Mouse (Mus musculus): ENCODE measurements at regions not wholly inside any gene's neighbourhood (a gene's known extent, or its start where the extent isn't known, plus 50 kb on each side); places are given as distances from the start of the nearest gene placed in this dataset.
A peak's percentile ranks its signal among the peaks of the same experiment; 100 is the strongest.

DNA sequence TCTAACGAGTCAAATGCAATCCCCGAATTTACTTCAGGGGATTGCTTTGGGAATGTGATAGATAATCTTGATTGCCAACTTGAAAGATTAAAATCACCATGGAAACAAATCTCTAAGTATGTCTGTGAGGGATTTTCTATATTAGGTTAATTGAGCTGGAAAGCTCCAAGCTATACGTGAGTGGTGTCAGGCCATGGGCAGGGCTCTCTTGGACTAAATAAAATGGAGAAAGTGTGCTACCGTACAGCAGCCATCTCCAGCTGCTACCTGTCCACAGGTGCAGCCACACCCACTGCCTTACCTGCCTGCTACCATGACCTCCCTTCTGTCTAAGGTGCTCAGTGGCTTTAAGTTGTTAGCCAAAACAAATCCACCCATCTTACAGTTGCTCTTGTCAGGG lies 345.0 kb upstream of the Sphkap start:
- H3K27me3 ChIP-seq (ENCODE audit: insufficient read depth, low read length): no peaks in the 10 kb centered on the region
- no peak overlapping the region for H3K27ac ChIP-seq (ENCODE audit: low read depth)
- H3K36me3 ChIP-seq (ENCODE audit: insufficient read depth): no peaks in the 10 kb centered on the region
- 71% methylated on average over 4 of the region's 4 CpGs for WGBS
- no peak for ATAC-seq (ENCODE audit: insufficient read depth)
- H3K9me3 ChIP-seq (ENCODE audit: low read depth, low read length): no peaks in the 10 kb centered on the region
- H3K4me2 ChIP-seq: no peak overlapping the region
- no peaks in the 10 kb centered on the region for H3K4me1 ChIP-seq (ENCODE audit: insufficient read depth)
- no peak overlapping the region for H3K9ac ChIP-seq
- no peak for TF ChIP-seq CTCF (IDR thresholded peaks at IDR 0.05; ENCODE audit: low read depth)
- no peak overlapping the region for H3K4me3 ChIP-seq (ENCODE audit: low read depth, low read length)
- no peak for DNase-seq

DNA sequence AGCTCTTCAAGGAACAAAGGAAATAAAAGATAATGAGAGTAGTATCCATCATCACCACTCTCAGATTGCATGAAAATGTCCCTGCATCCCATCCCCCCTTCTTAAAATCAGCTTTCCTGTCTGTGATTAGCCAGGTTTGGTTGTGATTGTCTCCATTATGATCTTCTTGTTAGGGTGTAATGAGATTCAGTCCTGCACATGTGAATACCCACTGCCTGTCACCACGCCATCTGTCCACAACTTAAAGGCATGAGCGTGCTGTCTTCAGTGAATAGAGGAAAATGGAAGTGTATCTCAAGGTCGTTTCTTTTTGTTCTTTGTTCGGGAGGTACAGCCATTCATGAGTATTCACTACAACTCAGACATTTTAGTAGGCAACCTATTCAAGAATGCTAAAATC lies 341.0 kb upstream of the Sphkap start:
- no peak for TF ChIP-seq CTCF (IDR thresholded peaks at IDR 0.05; ENCODE audit: low read depth)
- Histone ChIP-seq H3K4me1 (ENCODE audit: insufficient read depth) (no peaks in the 10 kb centered on the region), H3K27me3 (ENCODE audit: insufficient read depth, low read length) (no peaks in the 10 kb centered on the region), H3K36me3 (ENCODE audit: insufficient read depth) (no peaks in the 10 kb centered on the region), H3K4me3 (ENCODE audit: low read depth, low read length) (no peak overlapping the region), H3K9me3 (ENCODE audit: low read depth, low read length) (no peaks in the 10 kb centered on the region), H3K27ac (ENCODE audit: low read depth) (no peak overlapping the region), H3K9ac (no peak overlapping the region), H3K4me2 (no peak overlapping the region)
- no peak for DNase-seq
- ATAC-seq (ENCODE audit: insufficient read depth): no peak
- 79% methylated on average over 4 of the region's 4 CpGs for WGBS

DNA sequence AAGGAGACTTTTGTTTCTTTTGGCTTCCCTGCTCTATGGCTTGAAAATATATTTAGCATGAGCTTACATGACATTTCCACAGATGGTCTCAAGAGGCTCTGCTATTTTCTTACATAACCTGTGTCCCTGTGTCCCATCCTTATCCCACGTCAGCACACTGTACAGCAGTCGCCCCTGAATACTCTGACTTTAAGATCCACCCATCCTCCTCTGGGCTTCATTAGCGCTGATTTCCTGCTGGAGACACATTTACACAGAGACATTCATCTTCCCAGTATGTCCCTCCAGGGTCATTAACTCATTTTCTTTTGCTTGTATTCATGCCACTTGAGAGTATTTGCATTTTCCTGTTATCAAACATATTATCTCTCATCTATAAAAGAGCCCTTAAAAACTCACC lies 340.1 kb upstream of the Sphkap start:
- no peak overlapping the region for H3K27ac ChIP-seq (ENCODE audit: low read depth)
- WGBS: 56% methylated on average over 3 of the region's 3 CpGs
- H3K9ac ChIP-seq: no peak overlapping the region
- H3K4me1 ChIP-seq (ENCODE audit: insufficient read depth): no peaks in the 10 kb centered on the region
- H3K9me3 ChIP-seq (ENCODE audit: low read depth, low read length): no peaks in the 10 kb centered on the region
- no peak for ATAC-seq (ENCODE audit: insufficient read depth)
- H3K27me3 ChIP-seq (ENCODE audit: insufficient read depth, low read length): no peaks in the 10 kb centered on the region
- H3K4me2 ChIP-seq: no peak overlapping the region
- no peaks in the 10 kb centered on the region for H3K36me3 ChIP-seq (ENCODE audit: insufficient read depth)
- H3K4me3 ChIP-seq (ENCODE audit: low read depth, low read length): no peak overlapping the region
- no peak for TF ChIP-seq CTCF (IDR thresholded peaks at IDR 0.05; ENCODE audit: low read depth)
- DNase-seq: no peak

DNA sequence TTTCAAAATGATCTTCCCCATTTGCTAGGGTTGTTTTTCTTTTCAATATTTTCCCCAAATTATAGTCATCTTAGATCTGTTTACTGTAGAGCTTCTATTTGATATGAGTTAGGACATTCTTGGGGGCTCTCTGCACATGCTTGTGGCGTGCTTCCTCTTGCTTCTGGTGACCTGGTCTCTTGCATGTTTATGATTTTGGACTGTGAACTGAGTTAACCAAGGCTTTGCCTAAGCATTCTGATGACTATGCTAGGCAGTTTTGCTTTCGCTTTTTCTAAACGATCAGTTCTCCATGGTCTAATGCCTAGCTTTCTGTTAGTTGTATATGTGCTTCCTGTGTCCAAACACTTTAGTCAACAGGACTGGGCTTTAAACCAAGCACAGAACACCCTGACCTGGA lies 339.4 kb upstream of the Sphkap start:
- no peaks in the 10 kb centered on the region for H3K36me3 ChIP-seq (ENCODE audit: insufficient read depth)
- TF ChIP-seq CTCF (IDR thresholded peaks at IDR 0.05; ENCODE audit: low read depth): no peak
- no peaks in the 10 kb centered on the region for H3K27me3 ChIP-seq (ENCODE audit: insufficient read depth, low read length)
- no peaks in the 10 kb centered on the region for H3K9me3 ChIP-seq (ENCODE audit: low read depth, low read length)
- H3K27ac ChIP-seq (ENCODE audit: low read depth): no peak overlapping the region
- no peak overlapping the region for H3K4me2 ChIP-seq
- ATAC-seq (ENCODE audit: insufficient read depth): no peak
- H3K9ac ChIP-seq: no peak overlapping the region
- no peaks in the 10 kb centered on the region for H3K4me1 ChIP-seq (ENCODE audit: insufficient read depth)
- WGBS: 74% methylated on average over 3 of the region's 3 CpGs
- no peak for DNase-seq
- H3K4me3 ChIP-seq (ENCODE audit: low read depth, low read length): no peak overlapping the region

DNA sequence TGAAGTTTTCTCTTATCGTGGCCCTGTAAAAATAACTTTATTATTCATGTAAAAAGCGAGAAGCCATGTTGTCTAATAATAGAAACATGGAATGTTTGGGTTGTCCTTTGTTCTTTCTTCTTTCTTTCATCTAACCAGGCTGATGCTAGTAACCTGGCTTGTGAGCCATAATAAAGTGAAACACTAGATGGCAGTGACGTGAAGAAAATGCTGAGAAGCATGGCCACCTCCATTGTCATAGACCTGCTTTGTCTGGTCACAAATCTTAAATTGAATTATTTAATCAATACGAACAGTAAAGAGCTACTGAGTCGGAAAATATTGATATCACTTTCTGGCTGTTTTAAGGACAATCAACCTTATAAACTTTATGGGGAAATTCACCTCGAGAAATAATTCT lies 338.0 kb upstream of the Sphkap start:
- H3K9me3 ChIP-seq (ENCODE audit: low read depth, low read length): no peaks in the 10 kb centered on the region
- DNase-seq (peak; percentile 83), ATAC-seq (ENCODE audit: insufficient read depth) (peak; percentile 35; the same call in 1 of the 2 replicates)
- H3K4me1 ChIP-seq (ENCODE audit: insufficient read depth): no peaks in the 10 kb centered on the region
- H3K9ac ChIP-seq: no peak overlapping the region
- H3K27ac ChIP-seq (ENCODE audit: low read depth): no peak overlapping the region
- no peaks in the 10 kb centered on the region for H3K27me3 ChIP-seq (ENCODE audit: insufficient read depth, low read length)
- H3K4me3 ChIP-seq (ENCODE audit: low read depth, low read length): no peak overlapping the region
- TF ChIP-seq CTCF (IDR thresholded peaks at IDR 0.05; ENCODE audit: low read depth): peak; percentile 74
- WGBS: 26% methylated on average over 6 of the region's 6 CpGs
- no peak overlapping the region for H3K4me2 ChIP-seq
- H3K36me3 ChIP-seq (ENCODE audit: insufficient read depth): no peaks in the 10 kb centered on the region

DNA sequence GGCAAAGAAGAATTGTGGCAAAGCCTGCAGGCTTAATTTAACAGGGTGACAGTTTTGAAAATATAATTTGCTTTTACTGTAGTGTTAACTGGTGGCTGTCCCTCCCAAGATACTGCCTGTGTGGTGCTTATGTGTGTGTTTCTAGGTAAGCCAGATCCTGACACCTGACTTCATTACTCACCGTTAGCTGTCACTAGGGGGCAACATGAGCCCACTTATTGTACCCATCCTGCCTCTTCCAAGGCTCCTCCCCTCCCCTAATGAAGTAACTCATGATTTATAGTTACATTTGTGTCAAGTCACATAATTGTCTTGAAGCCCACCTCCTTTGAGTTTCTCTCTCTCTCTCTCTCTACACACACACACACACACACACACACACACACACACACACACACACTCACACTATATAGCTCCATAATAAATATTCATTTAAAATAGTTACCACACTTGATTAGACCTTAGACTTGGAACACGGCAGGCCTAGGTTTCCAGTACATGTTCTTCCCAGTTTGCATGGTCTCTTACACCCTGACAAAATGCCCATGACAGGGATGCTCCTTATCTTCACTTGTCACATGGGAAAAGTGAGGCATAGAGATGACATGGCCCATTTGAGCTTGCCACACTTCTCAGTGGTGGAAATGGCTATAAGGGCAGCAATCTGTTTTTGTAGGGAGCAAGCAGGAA lies 328.6 kb upstream of the Sphkap start:
- no peaks in the 10 kb centered on the region for H3K9me3 ChIP-seq (ENCODE audit: low read depth, low read length)
- DNase-seq (peak; percentile 47), ATAC-seq (ENCODE audit: insufficient read depth) (0 out of 2 replicates have a peak, but pooled peaks have one; percentile 17)
- WGBS: 35% methylated on average over 2 of the region's 2 CpGs
- no peak overlapping the region for H3K4me2 ChIP-seq
- no peak overlapping the region for H3K27ac ChIP-seq (ENCODE audit: low read depth)
- no peak overlapping the region for H3K9ac ChIP-seq
- TF ChIP-seq CTCF (IDR thresholded peaks at IDR 0.05; ENCODE audit: low read depth): peak; percentile 38
- no peaks in the 10 kb centered on the region for H3K4me1 ChIP-seq (ENCODE audit: insufficient read depth)
- no peaks in the 10 kb centered on the region for H3K36me3 ChIP-seq (ENCODE audit: insufficient read depth)
- H3K27me3 ChIP-seq (ENCODE audit: insufficient read depth, low read length): no peaks in the 10 kb centered on the region
- H3K4me3 ChIP-seq (ENCODE audit: low read depth, low read length): no peak overlapping the region

DNA sequence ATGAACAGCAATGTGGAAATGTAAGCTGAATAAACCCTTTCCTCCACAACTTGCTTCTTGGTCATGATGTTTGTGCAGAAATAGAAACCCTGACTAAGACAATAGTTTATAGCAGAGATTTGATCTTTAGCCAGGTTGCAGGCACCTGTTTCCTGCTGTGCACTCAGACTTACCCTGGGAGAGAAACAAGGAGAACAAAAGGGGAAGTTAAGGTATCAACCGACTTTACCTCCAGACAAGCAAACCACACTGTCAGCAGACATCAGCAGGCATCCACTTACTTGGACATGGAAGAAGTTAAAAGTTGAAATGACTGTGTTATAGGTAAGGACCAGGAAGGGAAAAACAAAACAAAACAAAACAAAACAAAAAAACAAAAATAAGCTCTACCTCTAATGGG lies 323.7 kb upstream of the Sphkap start:
- Histone ChIP-seq H3K36me3 (ENCODE audit: insufficient read depth) (no peaks in the 10 kb centered on the region), H3K4me1 (ENCODE audit: insufficient read depth) (no peaks in the 10 kb centered on the region), H3K4me2 (no peak overlapping the region), H3K4me3 (ENCODE audit: low read depth, low read length) (no peak overlapping the region), H3K9me3 (ENCODE audit: low read depth, low read length) (no peaks in the 10 kb centered on the region), H3K27me3 (ENCODE audit: insufficient read depth, low read length) (no peaks in the 10 kb centered on the region), H3K9ac (no peak overlapping the region), H3K27ac (ENCODE audit: low read depth) (no peak overlapping the region)
- no peak for TF ChIP-seq CTCF (IDR thresholded peaks at IDR 0.05; ENCODE audit: low read depth)
- no peak for ATAC-seq (ENCODE audit: insufficient read depth)
- DNase-seq: no peak
- 55% methylated on average over 1 of the region's 1 CpGs for WGBS

All from lung, embryonic 14.5 days (tissue).